Mouse (Mus musculus): ENCODE results near the gene Cd160. TPM values are rescaled to one million over a fixed set of nuclear protein-coding genes. Genes with fewer than 3 reads are reported as not detected.

Cd160 gene
- polyA plus RNA-seq, 1 experiment from 2014 or later: 0.77 TPM

DNA sequence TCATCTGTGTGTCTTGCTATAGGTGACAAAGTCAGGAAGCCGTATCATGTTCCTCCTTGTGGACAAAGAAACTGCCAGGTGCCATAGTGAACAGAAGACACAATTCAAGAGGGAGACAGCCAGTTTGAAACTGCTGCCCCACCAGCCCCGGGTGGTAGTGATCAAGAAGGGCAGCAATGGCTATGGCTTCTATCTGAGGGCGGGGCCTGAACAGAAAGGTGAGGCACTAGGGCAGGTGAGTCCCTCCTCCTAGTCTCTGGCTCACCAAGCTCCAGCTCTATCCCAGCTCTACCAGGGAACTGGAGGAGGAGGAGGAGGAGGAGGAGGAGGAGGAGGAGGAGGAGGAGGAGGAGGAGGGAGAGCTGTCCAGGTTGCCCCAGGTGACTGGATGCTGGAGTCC is 26.7 kb upstream of the Cd160 start:
- H3K9me3 ChIP-seq (ENCODE audit: control insufficient read depth, low read length): no peaks in the 10 kb centered on the region
- ATAC-seq (replicated peaks; ENCODE audit: low FRiP score, low TSS enrichment, low read depth): no peak
- 81% methylated on average over 3 of the region's 3 CpGs for WGBS

DNA sequence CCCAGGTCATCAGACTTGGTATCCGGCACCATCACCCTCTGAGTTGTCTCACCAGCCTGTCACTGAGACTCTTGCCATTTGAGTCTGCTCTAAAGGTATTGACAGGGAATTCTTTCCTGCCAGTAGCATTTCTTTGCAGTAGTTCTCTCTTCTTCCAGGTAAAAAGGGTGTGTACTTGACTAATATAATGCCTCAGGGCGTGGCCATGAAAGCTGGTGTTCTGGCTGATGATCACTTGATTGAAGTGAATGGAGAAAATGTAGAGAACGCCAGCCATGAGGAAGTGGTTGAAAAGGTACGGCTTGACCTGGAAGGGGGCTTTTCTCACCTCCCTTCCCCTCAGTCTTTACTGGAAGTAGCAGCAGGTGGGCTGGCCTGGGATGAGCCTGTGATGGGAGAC is 25.2 kb upstream of the Cd160 start:
- DNase-seq (ENCODE audit: low spot score) (no peak), ATAC-seq (replicated peaks; ENCODE audit: low FRiP score, low TSS enrichment, low read depth) (no peak)
- Histone ChIP-seq H3K36me3 (ENCODE audit: control insufficient read depth, insufficient read depth, low read length) (no peaks in the 10 kb centered on the region), H3K4me2 (ENCODE audit: low read length) (no peak overlapping the region), H3K27me3 (replicated peaks; ENCODE audit: control insufficient read depth, insufficient read depth, low read length) (no peaks in the 10 kb centered on the region), H3K9me3 (ENCODE audit: control insufficient read depth, low read length) (no peaks in the 10 kb centered on the region), H3K4me1 (replicated peaks; ENCODE audit: control insufficient read depth, insufficient read depth, low read length) (no peaks in the 10 kb centered on the region), H3K27ac (ENCODE audit: low read depth) (no peak overlapping the region), H3K9ac (ENCODE audit: low read length) (no peak overlapping the region), H3K4me3 (ENCODE audit: low read depth, low read length) (no peak overlapping the region)
- WGBS: 85% methylated on average over 4 of the region's 4 CpGs

More for the DNA sequence above, 26.7 kb upstream of the Cd160 start:
- Histone ChIP-seq H3K27me3 (replicated peaks; ENCODE audit: control insufficient read depth, insufficient read depth, low read length) (no peaks in the 10 kb centered on the region), H3K36me3 (ENCODE audit: control insufficient read depth, insufficient read depth, low read length) (no peaks in the 10 kb centered on the region), H3K4me1 (replicated peaks; ENCODE audit: control insufficient read depth, insufficient read depth, low read length) (no peaks in the 10 kb centered on the region), H3K4me2 (ENCODE audit: low read length) (no peak overlapping the region), H3K4me3 (ENCODE audit: low read depth, low read length) (no peak overlapping the region), H3K9ac (ENCODE audit: low read length) (no peak overlapping the region), H3K27ac (ENCODE audit: low read depth) (no peak overlapping the region)
- DNase-seq (ENCODE audit: low spot score): no peak

DNA sequence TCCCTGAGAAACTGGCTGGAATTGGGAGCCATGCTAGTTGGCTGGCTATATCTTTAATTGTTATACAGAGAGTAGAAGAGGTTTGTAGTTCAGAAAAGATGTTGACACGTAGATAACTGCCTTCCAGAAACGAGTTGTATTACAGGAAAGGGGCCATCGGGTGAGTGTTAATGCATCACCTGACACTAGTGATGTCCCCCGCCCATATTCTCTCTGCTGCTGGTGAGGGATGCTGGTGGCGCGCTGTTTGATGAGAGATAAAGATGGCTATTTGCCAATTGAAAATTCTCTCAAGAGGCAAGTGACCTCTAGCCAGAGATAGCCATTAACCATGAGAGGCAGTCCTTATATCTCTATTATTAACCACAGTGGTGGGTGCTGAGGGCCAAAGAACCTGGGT is 23.4 kb upstream of the Cd160 start:
- no peak overlapping the region for H3K4me2 ChIP-seq (ENCODE audit: low read length)
- H3K27me3 ChIP-seq (replicated peaks; ENCODE audit: control insufficient read depth, insufficient read depth, low read length): no peaks in the 10 kb centered on the region
- H3K36me3 ChIP-seq (ENCODE audit: control insufficient read depth, insufficient read depth, low read length): no peaks in the 10 kb centered on the region
- no peak overlapping the region for H3K4me3 ChIP-seq (ENCODE audit: low read depth, low read length)
- 75% methylated on average over 6 of the region's 6 CpGs for WGBS
- H3K4me1 ChIP-seq (replicated peaks; ENCODE audit: control insufficient read depth, insufficient read depth, low read length): no peaks in the 10 kb centered on the region
- DNase-seq (ENCODE audit: low spot score) (no peak), ATAC-seq (replicated peaks; ENCODE audit: low FRiP score, low TSS enrichment, low read depth) (no peak)
- H3K27ac ChIP-seq (ENCODE audit: low read depth): no peak overlapping the region
- H3K9ac ChIP-seq (ENCODE audit: low read length): no peak overlapping the region
- H3K9me3 ChIP-seq (ENCODE audit: control insufficient read depth, low read length): no peaks in the 10 kb centered on the region

DNA sequence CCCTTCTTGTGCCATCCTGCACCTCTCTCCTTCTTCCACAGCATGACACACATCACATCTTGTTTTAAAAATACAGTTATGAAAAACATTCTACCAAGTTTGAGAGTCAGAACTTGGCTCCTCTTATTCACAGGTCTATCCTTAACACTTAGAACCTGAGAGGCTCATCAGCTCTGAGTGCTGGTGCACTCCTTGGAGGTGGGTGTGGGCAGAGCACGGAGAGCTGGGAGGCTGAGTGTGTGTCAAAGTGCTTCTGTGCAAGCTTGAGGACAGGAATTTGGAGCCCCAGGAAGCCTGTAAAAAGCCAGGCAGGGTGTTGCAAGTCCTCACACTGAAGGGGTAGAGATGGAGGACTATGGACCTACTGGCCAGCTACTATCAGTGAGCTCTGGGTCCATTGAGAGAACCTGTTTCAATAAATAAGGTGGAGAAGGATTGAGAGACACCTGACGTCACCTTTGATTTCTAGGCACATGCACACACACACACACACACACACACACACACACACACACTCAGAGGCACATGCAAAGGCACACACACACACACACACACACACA is 20.1 kb upstream of the Cd160 start:
- Histone ChIP-seq H3K27me3 (replicated peaks; ENCODE audit: control insufficient read depth, insufficient read depth, low read length) (no peaks in the 10 kb centered on the region), H3K4me1 (replicated peaks; ENCODE audit: control insufficient read depth, insufficient read depth, low read length) (no peaks in the 10 kb centered on the region), H3K9me3 (ENCODE audit: control insufficient read depth, low read length) (no peaks in the 10 kb centered on the region), H3K36me3 (ENCODE audit: control insufficient read depth, insufficient read depth, low read length) (no peaks in the 10 kb centered on the region), H3K4me3 (ENCODE audit: low read depth, low read length) (no peak overlapping the region), H3K27ac (ENCODE audit: low read depth) (no peak overlapping the region), H3K9ac (ENCODE audit: low read length) (no peak overlapping the region), H3K4me2 (ENCODE audit: low read length) (no peak overlapping the region)
- ATAC-seq (replicated peaks; ENCODE audit: low FRiP score, low TSS enrichment, low read depth) (no peak), DNase-seq (ENCODE audit: low spot score) (no peak)
- WGBS: 85% methylated on average over 2 of the region's 2 CpGs

DNA sequence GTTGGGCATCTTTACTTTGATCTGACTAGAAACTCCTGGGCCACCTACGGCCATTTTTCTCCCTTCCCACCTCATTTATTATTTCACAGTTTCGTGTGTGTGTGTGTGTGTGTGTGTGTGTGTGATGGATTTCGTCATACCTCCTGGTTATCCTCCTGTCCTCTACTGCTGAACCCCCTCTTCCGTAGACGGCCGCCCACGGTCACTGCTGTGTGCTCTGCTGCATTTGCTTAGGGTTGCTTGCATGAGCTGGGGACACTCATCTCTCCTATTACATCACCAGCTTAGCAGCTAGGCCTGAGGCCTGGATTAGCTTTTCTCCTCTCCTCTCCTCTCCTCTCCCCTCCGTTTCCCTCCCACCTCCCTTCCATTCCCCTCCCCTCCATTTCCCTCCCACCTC is 19.3 kb upstream of the Cd160 start:
- no peaks in the 10 kb centered on the region for H3K9me3 ChIP-seq (ENCODE audit: control insufficient read depth, low read length)
- H3K4me1 ChIP-seq (replicated peaks; ENCODE audit: control insufficient read depth, insufficient read depth, low read length): no peaks in the 10 kb centered on the region
- H3K27ac ChIP-seq (ENCODE audit: low read depth): no peak overlapping the region
- H3K9ac ChIP-seq (ENCODE audit: low read length): no peak overlapping the region
- H3K4me3 ChIP-seq (ENCODE audit: low read depth, low read length): no peak overlapping the region
- no peak overlapping the region for H3K4me2 ChIP-seq (ENCODE audit: low read length)
- DNase-seq (ENCODE audit: low spot score): no peak
- H3K36me3 ChIP-seq (ENCODE audit: control insufficient read depth, insufficient read depth, low read length): no peaks in the 10 kb centered on the region
- ATAC-seq (replicated peaks; ENCODE audit: low FRiP score, low TSS enrichment, low read depth): no peak
- no peaks in the 10 kb centered on the region for H3K27me3 ChIP-seq (replicated peaks; ENCODE audit: control insufficient read depth, insufficient read depth, low read length)
- 89% methylated on average over 7 of the region's 8 CpGs for WGBS

DNA sequence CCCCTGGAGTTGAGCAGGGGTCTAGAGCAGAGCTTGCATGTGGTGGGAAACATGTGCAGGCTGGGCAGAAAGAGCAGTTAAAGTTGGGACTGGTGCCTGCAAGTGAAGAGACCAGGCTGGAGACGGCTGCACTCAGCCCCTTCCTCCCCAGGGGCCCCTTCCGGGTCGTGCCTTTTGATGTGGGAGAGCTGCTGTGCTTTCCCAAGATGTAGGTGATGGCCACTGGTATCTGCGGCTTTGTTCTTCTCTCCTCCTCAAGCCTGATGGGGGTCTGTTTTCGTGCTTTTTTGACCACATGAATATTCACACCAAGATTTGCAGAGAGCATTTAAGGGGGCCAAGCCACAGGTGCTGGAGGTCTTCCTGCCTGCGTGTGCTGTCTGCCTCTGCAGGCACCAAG is 18.5 kb upstream of the Cd160 start:
- H3K9me3 ChIP-seq (ENCODE audit: control insufficient read depth, low read length): no peaks in the 10 kb centered on the region
- no peaks in the 10 kb centered on the region for H3K27me3 ChIP-seq (replicated peaks; ENCODE audit: control insufficient read depth, insufficient read depth, low read length)
- no peaks in the 10 kb centered on the region for H3K36me3 ChIP-seq (ENCODE audit: control insufficient read depth, insufficient read depth, low read length)
- no peak overlapping the region for H3K27ac ChIP-seq (ENCODE audit: low read depth)
- no peak overlapping the region for H3K4me3 ChIP-seq (ENCODE audit: low read depth, low read length)
- H3K9ac ChIP-seq (ENCODE audit: low read length): no peak overlapping the region
- 25% methylated on average over 6 of the region's 6 CpGs for WGBS
- H3K4me2 ChIP-seq (ENCODE audit: low read length): no peak overlapping the region
- no peak for DNase-seq (ENCODE audit: low spot score)
- no peak for ATAC-seq (replicated peaks; ENCODE audit: low FRiP score, low TSS enrichment, low read depth)
- H3K4me1 ChIP-seq (replicated peaks; ENCODE audit: control insufficient read depth, insufficient read depth, low read length): no peaks in the 10 kb centered on the region

DNA sequence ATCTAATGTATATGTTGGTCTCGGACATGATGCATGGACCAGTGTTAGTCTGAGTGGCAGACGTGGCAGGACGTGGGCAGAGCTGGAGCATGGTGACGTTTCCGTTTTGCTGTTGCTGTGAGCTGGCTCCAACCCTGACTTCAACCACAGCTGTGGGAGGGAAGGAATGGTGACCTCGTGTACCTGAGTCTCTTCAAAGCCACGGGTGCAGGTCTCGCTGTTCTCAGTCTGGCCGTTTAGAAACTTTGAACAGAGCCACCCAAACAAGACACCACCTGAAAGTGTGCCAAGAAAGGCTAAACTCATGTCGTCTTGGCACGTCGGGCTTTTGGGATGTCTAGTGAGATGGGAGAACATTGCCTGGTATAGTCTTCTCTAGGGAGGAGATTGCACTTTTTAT is 17.8 kb upstream of the Cd160 start:
- H3K9me3 ChIP-seq (ENCODE audit: control insufficient read depth, low read length): no peaks in the 10 kb centered on the region
- WGBS: 87% methylated on average over 12 of the region's 12 CpGs
- H3K9ac ChIP-seq (ENCODE audit: low read length): no peak overlapping the region
- no peak overlapping the region for H3K27ac ChIP-seq (ENCODE audit: low read depth)
- H3K4me2 ChIP-seq (ENCODE audit: low read length): no peak overlapping the region
- no peak for ATAC-seq (replicated peaks; ENCODE audit: low FRiP score, low TSS enrichment, low read depth)
- DNase-seq (ENCODE audit: low spot score): no peak
- no peaks in the 10 kb centered on the region for H3K36me3 ChIP-seq (ENCODE audit: control insufficient read depth, insufficient read depth, low read length)
- H3K4me1 ChIP-seq (replicated peaks; ENCODE audit: control insufficient read depth, insufficient read depth, low read length): no peaks in the 10 kb centered on the region
- H3K27me3 ChIP-seq (replicated peaks; ENCODE audit: control insufficient read depth, insufficient read depth, low read length): no peaks in the 10 kb centered on the region
- no peak overlapping the region for H3K4me3 ChIP-seq (ENCODE audit: low read depth, low read length)

DNA sequence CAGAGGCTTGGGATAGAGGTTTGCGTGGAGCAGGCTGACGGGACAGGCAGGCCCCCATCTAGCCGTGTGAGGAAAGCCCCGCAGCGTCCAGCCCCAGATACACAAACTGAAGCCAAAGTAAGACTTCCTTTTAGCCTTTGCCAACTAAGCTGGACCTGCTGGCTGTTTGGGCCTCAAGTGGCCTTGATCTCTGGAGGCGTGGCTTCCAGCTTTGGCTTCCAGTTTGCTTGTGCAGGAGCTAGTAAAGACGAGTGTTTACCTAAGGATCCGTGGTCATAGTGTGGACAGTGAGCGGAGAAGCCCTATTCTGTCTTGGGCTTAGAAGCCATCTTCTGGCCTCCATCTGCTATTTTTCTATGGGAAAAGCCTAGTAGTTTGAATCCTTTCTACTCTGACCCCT is 16.7 kb upstream of the Cd160 start:
- H3K9ac ChIP-seq (ENCODE audit: low read length): no peak overlapping the region
- H3K36me3 ChIP-seq (ENCODE audit: control insufficient read depth, insufficient read depth, low read length): no peaks in the 10 kb centered on the region

DNA sequence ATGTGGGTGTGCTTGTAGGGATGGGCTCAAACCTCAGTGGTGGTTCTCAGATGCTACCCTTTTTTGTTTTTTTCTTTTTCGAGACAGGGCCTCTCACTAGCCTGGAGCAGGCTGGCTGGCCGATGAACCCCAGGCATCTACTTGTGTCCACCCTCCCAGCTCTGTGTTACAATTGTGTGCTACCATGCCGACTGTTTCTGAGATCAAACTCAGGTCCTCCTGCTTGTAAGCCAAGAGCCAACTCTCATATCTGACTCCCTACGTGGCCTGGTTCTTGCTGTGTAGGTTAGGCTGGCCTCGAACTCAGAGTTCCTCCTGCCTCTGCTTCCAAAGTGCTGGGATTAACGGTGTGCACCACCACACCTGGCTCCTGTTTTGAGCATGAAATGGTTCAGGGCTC is 16.0 kb upstream of the Cd160 start:
- DNase-seq (ENCODE audit: low spot score) (no peak), ATAC-seq (replicated peaks; ENCODE audit: low FRiP score, low TSS enrichment, low read depth) (no peak)
- 92% methylated on average over 6 of the region's 6 CpGs for WGBS
- H3K27ac ChIP-seq (ENCODE audit: low read depth): no peak overlapping the region
- H3K27me3 ChIP-seq (replicated peaks; ENCODE audit: control insufficient read depth, insufficient read depth, low read length): no peaks in the 10 kb centered on the region
- H3K9me3 ChIP-seq (ENCODE audit: control insufficient read depth, low read length): no peaks in the 10 kb centered on the region
- H3K9ac ChIP-seq (ENCODE audit: low read length): no peak overlapping the region
- no peak overlapping the region for H3K4me2 ChIP-seq (ENCODE audit: low read length)
- no peak overlapping the region for H3K4me3 ChIP-seq (ENCODE audit: low read depth, low read length)
- H3K4me1 ChIP-seq (replicated peaks; ENCODE audit: control insufficient read depth, insufficient read depth, low read length): no peaks in the 10 kb centered on the region
- no peaks in the 10 kb centered on the region for H3K36me3 ChIP-seq (ENCODE audit: control insufficient read depth, insufficient read depth, low read length)

More for the DNA sequence above, 16.7 kb upstream of the Cd160 start:
- H3K9me3 ChIP-seq (ENCODE audit: control insufficient read depth, low read length): no peaks in the 10 kb centered on the region
- no peak overlapping the region for H3K4me2 ChIP-seq (ENCODE audit: low read length)
- H3K27me3 ChIP-seq (replicated peaks; ENCODE audit: control insufficient read depth, insufficient read depth, low read length): no peaks in the 10 kb centered on the region
- ATAC-seq (replicated peaks; ENCODE audit: low FRiP score, low TSS enrichment, low read depth): no peak
- WGBS: 76% methylated on average over 9 of the region's 9 CpGs
- no peaks in the 10 kb centered on the region for H3K4me1 ChIP-seq (replicated peaks; ENCODE audit: control insufficient read depth, insufficient read depth, low read length)
- no peak overlapping the region for H3K27ac ChIP-seq (ENCODE audit: low read depth)
- H3K4me3 ChIP-seq (ENCODE audit: low read depth, low read length): no peak overlapping the region
- no peak for DNase-seq (ENCODE audit: low spot score)

Measured in intestine, embryonic 14.5 days (tissue).